Mouse (Mus musculus) heart, embryonic 11.5 days (tissue): ENCODE data around the gene Fnbp1. TPM values are rescaled to one million over a fixed set of nuclear protein-coding genes. Genes with fewer than 3 reads are reported as not detected.

Source experiments
- ATAC-seq: fragments of 200-750 bp; cut with Nextera tagmentation; replicated peaks from 2 replicates; pipeline ENCODE4 v1.8.0; 2017; ENCODE audit warnings: moderate library complexity; ENCODE audit not compliant: insufficient number of reproducible peaks, low FRiP score, low TSS enrichment
- H3K27ac ChIP-seq: fragments of 300-500 bp; sonication (generic); 2 replicates; pipeline ENCODE4 v1.5.1; 2014; ENCODE audit warnings: mild to moderate bottlenecking, low read depth, low read length
- H3K27me3 ChIP-seq: fragments of 300-500 bp; sonication (generic); 2 replicates; pipeline ENCODE4 v1.6.1; 2014; ENCODE audit warnings: mild to moderate bottlenecking, low read length, mixed read lengths; ENCODE audit not compliant: control insufficient read depth, insufficient read depth
- H3K36me3 ChIP-seq: fragments of 300-500 bp; sonication (generic); 2 replicates; pipeline ENCODE4 v1.6.1; 2014; ENCODE audit warnings: mild to moderate bottlenecking, low read length, moderate library complexity, mixed read lengths; ENCODE audit not compliant: control insufficient read depth, insufficient read depth
- H3K4me1 ChIP-seq: fragments of 300-500 bp; sonication (generic); 2 replicates; pipeline ENCODE4 v1.6.1; 2014; ENCODE audit warnings: low read length; ENCODE audit not compliant: control insufficient read depth, insufficient read depth
- H3K4me2 ChIP-seq: fragments of 300-500 bp; sonication (generic); 2 replicates; pipeline ENCODE4 v1.6.1; 2014; ENCODE audit warnings: mild to moderate bottlenecking, moderate library complexity
- H3K4me3 ChIP-seq: fragments of 300-500 bp; sonication (generic); 2 replicates; pipeline ENCODE4 v1.5.1; 2014; ENCODE audit warnings: low read depth, low read length
- H3K9ac ChIP-seq: fragments of 300-500 bp; sonication (generic); 2 replicates; pipeline ENCODE4 v1.6.1; 2014; ENCODE audit warnings: mild to moderate bottlenecking, low read depth, low read length, moderate library complexity
- H3K9me3 ChIP-seq: fragments of 300-500 bp; sonication (generic); replicated peaks from 2 replicates; pipeline ENCODE4 v1.6.1; 2016; ENCODE audit warnings: low read length; ENCODE audit not compliant: control insufficient read depth
- WGBS: fragments of 180-500 bp; shearing (Covaris S2); extraction: QIAGEN DNeasy Blood & Tissue Kit; methylation state at CpG from one replicate; pipeline ENCODE4 v1.1.7; 2014; ENCODE audit not compliant: insufficient replicate concordance; 5-methylcytosine and 5-hydroxymethylcytosine counted together
- polyA plus RNA-seq: library from polyadenylated mRNA; unstranded; fragments of >200 nt; fragmentation: Nextera tagmentation; extraction: Ambion mirVana; gene quantifications from 2 replicates; pipeline ENCODE4 v1.2.1, GENCODE M21; 2014

Fnbp1 gene
- polyA plus RNA-seq, 1 experiment from 2014 or later = 19.5 TPM

- Histone ChIP-seq H3K27me3 (no peaks in the 10 kb centered on the region), H3K9ac (no peak overlapping the region)
- no peak for ATAC-seq
Observed at GRCm38 (mm10) chr2:31091182-31091581, 50.6 kb downstream of the Fnbp1 start.

GRCm38 (mm10) chr2:31089607-31090006 lies 52.2 kb downstream of the Fnbp1 start:
- no peaks in the 10 kb centered on the region for H3K27me3 ChIP-seq
- no peak overlapping the region for H3K9ac ChIP-seq
- H3K36me3 ChIP-seq = peaks cover 2% of the 10 kb centered on the region; the same call in 1 of the 2 replicates
- WGBS = 72% methylated on average over 16 of the region's 16 CpGs
- no peak for ATAC-seq
- H3K9me3 ChIP-seq = no peaks in the 10 kb centered on the region
- H3K27ac ChIP-seq = no peak overlapping the region
- peaks cover 30% of the 10 kb centered on the region for H3K4me1 ChIP-seq
- H3K4me3 ChIP-seq = no peak overlapping the region
- H3K4me2 ChIP-seq = no peak overlapping the region

More at GRCm38 (mm10) chr2:31091182-31091581, 50.6 kb downstream of the Fnbp1 start:
- Histone ChIP-seq H3K9me3 (no peaks in the 10 kb centered on the region), H3K4me3 (no peak overlapping the region), H3K4me2 (no peak overlapping the region), H3K4me1 (peaks cover 30% of the 10 kb centered on the region), H3K27ac (no peak overlapping the region), H3K36me3 (peaks cover 3% of the 10 kb centered on the region; the same call in 1 of the 2 replicates)
- WGBS = 52% methylated on average over 3 of the region's 3 CpGs

GRCm38 (mm10) chr2:31088871-31089270 lies 52.9 kb downstream of the Fnbp1 start:
- Histone ChIP-seq H3K27me3 (no peaks in the 10 kb centered on the region), H3K4me2 (no peak overlapping the region), H3K4me1 (peaks cover 30% of the 10 kb centered on the region), H3K9me3 (no peaks in the 10 kb centered on the region), H3K9ac (no peak overlapping the region), H3K36me3 (peaks cover 8% of the 10 kb centered on the region; the same call in 1 of the 2 replicates), H3K4me3 (no peak overlapping the region), H3K27ac (no peak overlapping the region)
- WGBS = 75% methylated on average over 8 of the region's 8 CpGs
- no peak for ATAC-seq

GRCm38 (mm10) chr2:31087663-31088661 lies 53.8 kb downstream of the Fnbp1 start:
- no peak overlapping the region for H3K4me3 ChIP-seq
- no peak for ATAC-seq
- peaks cover 33% of the 10 kb centered on the region for H3K4me1 ChIP-seq
- no peaks in the 10 kb centered on the region for H3K9me3 ChIP-seq
- no peak overlapping the region for H3K9ac ChIP-seq
- H3K36me3 ChIP-seq = peaks cover 12% of the 10 kb centered on the region; the same call in 1 of the 2 replicates
- 22% methylated on average over 11 of the region's 11 CpGs for WGBS
- no peak overlapping the region for H3K4me2 ChIP-seq
- peak overlapping the region; percentile 31 for H3K27ac ChIP-seq
- H3K27me3 ChIP-seq = no peaks in the 10 kb centered on the region

GRCm38 (mm10) chr2:31087085-31087484 lies 54.7 kb downstream of the Fnbp1 start:
- Histone ChIP-seq H3K4me1 (peaks cover 41% of the 10 kb centered on the region), H3K9me3 (no peaks in the 10 kb centered on the region), H3K4me3 (no peak overlapping the region), H3K27ac (0 out of 2 replicates have a peak overlapping the region, but pooled peaks have one; percentile 1), H3K9ac (no peak overlapping the region), H3K36me3 (peaks cover 12% of the 10 kb centered on the region; the same call in 1 of the 2 replicates), H3K4me2 (no peak overlapping the region), H3K27me3 (no peaks in the 10 kb centered on the region)
- 24% methylated on average over 5 of the region's 5 CpGs for WGBS
- no peak for ATAC-seq

- no peak for ATAC-seq
- H3K4me2 ChIP-seq = no peak overlapping the region
- H3K4me3 ChIP-seq = no peak overlapping the region
- no peaks in the 10 kb centered on the region for H3K27me3 ChIP-seq
- H3K36me3 ChIP-seq = peaks cover 12% of the 10 kb centered on the region; the same call in 1 of the 2 replicates
- H3K9ac ChIP-seq = no peak overlapping the region
- H3K9me3 ChIP-seq = no peaks in the 10 kb centered on the region
- H3K4me1 ChIP-seq = peaks cover 44% of the 10 kb centered on the region
- H3K27ac ChIP-seq = 0 out of 2 replicates have a peak overlapping the region, but pooled peaks have one; percentile 1
Observed at GRCm38 (mm10) chr2:31086543-31086942, 55.3 kb downstream of the Fnbp1 start.

- H3K27ac ChIP-seq = no peak overlapping the region
- H3K36me3 ChIP-seq = peaks cover 12% of the 10 kb centered on the region; the same call in 1 of the 2 replicates
- no peaks in the 10 kb centered on the region for H3K9me3 ChIP-seq
- H3K9ac ChIP-seq = no peak overlapping the region
- H3K4me2 ChIP-seq = no peak overlapping the region
- no peak for ATAC-seq
- H3K27me3 ChIP-seq = no peaks in the 10 kb centered on the region
- WGBS = 91% methylated on average over 9 of the region's 9 CpGs
- no peak overlapping the region for H3K4me3 ChIP-seq
- peaks cover 50% of the 10 kb centered on the region for H3K4me1 ChIP-seq
Observed at GRCm38 (mm10) chr2:31084169-31084850, 57.5 kb downstream of the Fnbp1 start.

GRCm38 (mm10) chr2:31083372-31083771 lies 58.4 kb downstream of the Fnbp1 start:
- WGBS = 85% methylated on average over 8 of the region's 8 CpGs
- Histone ChIP-seq H3K4me3 (no peak overlapping the region), H3K36me3 (peaks cover 12% of the 10 kb centered on the region; the same call in 1 of the 2 replicates), H3K27ac (no peak overlapping the region), H3K4me2 (no peak overlapping the region), H3K9me3 (no peaks in the 10 kb centered on the region), H3K27me3 (no peaks in the 10 kb centered on the region), H3K4me1 (peaks cover 44% of the 10 kb centered on the region), H3K9ac (no peak overlapping the region)
- no peak for ATAC-seq
